Mouse (Mus musculus) adrenal gland, adult 8-10 months (tissue): ENCODE data around the gene Rrm2. TPM values are rescaled to one million over a fixed set of nuclear protein-coding genes. Genes with fewer than 3 reads are reported as not detected.

ENCODE experiments used
- DNase-seq: peaks from one replicate; pipeline ENCODE4 v3.0.0; 2022
- total RNA-seq, 4 experiments: library from RNA; stranded (reverse); gene quantifications; 2 replicates each; pipeline ENCODE4 v1.2.4; 2022

Gene Rrm2
- total RNA-seq, 4 experiments from 2014 or later = 4.9 to 10.4 (median 6.8) TPM

DNA sequence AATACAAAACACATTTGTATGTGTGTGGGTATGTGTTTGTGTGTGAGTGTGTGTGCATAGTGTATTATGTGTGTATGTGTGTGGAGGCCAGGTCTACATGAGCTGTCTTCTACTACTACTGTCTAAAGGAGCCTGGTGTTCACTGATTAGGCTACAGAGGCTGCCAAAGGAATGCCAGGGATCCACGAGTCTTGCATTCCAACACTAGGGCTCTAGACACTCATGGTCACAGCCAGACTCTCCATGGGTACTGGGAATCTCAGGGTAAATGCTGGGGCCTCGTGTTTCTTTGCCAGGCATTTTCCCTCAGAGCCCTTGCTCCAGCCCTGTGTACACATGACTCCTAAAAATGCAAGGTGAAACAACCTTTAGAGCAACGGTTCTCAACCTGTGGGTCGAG, 45.6 kb downstream of the Rrm2 start:
- DNase-seq = no peak

DNA sequence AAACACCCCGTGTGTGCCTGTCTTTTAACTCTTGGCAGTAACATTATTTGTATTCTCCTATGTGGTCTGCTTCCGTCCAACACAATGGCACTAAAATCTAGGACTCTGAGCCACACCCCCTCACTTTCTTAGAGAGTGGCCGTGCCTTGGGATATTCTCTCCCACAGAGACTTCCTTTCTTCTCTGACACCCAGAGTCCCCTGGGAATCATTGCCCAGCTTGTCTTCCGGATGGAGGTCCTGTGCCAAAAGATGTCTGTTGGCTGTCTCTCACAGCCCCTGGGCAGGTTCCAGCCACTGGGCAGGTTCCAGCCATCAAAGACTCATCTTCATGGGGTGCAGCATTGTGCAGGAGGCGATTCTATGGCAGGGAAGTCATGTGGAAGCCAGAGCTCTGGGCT, 46.7 kb downstream of the Rrm2 start:
- no peak for DNase-seq

DNA sequence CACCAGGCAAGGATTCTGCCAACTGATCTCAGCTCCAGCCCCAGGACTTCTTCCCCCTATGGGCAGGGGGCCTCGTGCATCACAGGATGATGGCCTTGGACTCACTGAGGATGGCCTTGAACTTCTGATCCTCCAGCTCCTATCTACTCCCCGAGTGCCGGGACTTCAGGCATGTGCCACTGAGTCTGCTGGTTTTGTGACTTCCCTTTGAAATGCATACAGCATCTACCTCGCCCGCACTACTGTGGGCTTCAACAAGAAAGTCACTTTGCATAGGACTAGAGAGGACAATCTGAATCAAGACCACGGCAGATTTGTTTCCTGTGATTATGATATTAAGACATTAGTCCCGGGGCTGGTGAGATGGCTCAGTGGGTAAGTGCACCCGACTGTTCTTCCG, 47.4 kb downstream of the Rrm2 start:
- no peak for DNase-seq

DNA sequence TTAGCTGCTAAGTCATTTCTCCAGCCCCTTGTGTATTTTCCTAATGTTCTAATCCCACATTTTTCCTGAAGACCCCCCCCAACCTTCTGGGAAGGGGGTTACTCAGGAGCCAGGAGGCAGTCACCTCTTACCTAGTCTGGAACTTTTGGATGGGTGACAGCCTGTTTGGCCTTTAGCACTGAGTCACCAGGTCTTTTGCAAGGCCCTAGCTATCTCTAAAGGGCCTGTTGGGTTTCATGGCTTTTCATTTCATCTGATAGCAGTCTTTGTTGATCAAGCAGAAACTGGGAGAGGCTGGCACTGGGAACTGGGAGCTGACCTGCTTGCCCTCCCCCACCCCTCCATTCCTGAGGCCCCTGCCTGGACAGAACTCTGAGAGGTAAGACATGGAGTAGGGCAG, 49.3 kb downstream of the Rrm2 start:
- DNase-seq = peak; percentile 42

DNA sequence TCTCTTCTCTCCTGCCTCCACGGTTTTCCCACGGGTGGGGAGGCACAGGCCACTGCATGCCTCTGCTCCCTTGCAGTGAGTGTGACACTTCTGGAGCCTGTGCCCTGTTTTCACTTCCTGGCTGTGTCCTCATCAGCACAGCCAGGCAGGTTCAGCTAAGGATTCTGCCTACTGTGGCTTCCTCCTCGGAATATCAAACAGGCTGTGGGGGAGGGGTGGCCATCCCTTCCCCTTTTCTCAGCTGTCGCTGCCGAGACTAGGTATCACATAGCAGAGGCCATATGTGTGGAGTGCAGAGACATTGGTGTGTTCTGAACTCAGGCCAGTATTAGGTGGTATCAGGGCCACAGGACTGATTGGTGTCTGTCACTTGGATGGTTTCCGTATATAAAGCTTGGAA, 50.3 kb downstream of the Rrm2 start:
- DNase-seq = no peak

DNA sequence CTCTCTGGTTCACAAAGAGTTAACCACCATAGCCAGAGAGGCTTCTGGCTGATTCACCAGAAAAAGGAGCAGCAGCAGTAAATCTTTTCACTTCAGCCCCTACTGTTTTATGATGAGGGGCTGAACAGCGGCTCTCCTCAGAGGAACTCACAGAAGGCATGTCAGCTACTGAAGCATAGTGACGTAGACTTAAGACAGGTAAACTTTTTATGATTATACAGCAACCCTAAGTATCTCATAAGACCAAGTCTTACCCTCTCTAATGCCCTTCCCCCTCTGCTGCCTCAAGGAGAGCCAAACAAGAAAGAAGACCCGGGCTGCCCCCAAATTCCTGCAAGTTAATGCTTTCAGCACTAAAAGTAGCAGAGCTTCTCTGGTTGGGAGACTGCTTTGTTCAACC, 54.2 kb downstream of the Rrm2 start:
- DNase-seq = no peak

Other genes starting within 250 kb of the Rrm2 start
- 10 to 100 TPM; 13.8 to 25.0 (median 18.4) TPM for gene Taf1b, start 209.9 kb upstream of the Rrm2 start, total RNA-seq
- under 1 TPM; 0.46 to 0.73 (median 0.59) TPM for gene Grhl1, start 136.0 kb upstream of the Rrm2 start, total RNA-seq
- gene Klf11, start 57.0 kb upstream of the Rrm2 start, total RNA-seq = 10 to 100 TPM; 10.9 to 15.3 (median 13.7) TPM
- gene Cys1, start 26.4 kb upstream of the Rrm2 start, total RNA-seq = 1 to 10 TPM; 4.2 to 6.5 (median 6.4) TPM
- 10 to 100 TPM; 16.1 to 38.7 (median 28.7) TPM for gene Mboat2, start 122.6 kb downstream of the Rrm2 start, total RNA-seq